In the genomic region with DNA sequence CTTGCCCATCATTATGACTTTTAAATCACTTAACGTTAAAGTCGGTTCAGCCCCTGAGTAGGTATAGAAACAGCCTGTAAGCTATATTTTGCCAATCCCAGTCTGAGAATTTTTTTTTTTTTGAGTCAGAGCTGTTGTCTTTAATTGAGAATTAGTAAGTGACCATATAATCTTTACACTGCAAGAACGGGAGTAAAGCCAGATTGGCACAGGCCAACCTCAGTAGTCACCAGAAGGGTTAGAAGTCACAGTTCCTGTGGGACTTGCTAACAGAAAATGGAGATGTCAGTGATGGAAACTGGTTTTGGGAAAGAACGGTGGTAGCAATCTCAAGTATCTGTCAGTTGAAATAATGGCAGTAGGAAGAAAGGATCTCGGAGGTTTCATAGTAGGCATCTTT, we compare ENCODE assay signal across 11 mouse cellular contexts. TPM values are rescaled to one million over a fixed set of nuclear protein-coding genes. Genes with fewer than 3 reads are reported as not detected.
DNase-seq lines count a peak whose midpoint lies in the region; ATAC-seq and TF ChIP-seq lines count a peak whose summit lies in the region.
"Had no signal": no experiment of that assay in that cellular context is flagged by ENCODE, and none has a peak within 500 bp of the region (broad histone marks: within the 10 kb centered on the region; RNA-seq: fewer than 3 reads in every experiment).

No protein-coding gene starts in this region.

- peak overlapping the region; percentile 88; the same call in 1 of the 2 replicates for H3K4me2 ChIP-seq in heart, embryonic 11.5 days
- 0 out of 2 replicates have a peak overlapping the region, but pooled peaks have one; percentile 74 for H3K4me2 ChIP-seq in limb, embryonic 14.5 days (replicated peaks; ENCODE audit: low read depth, low read length, severe bottlenecking)

- intact Hi-C loops in heart, postnatal 10 days (cut with DNase I) = loop anchor here (5.0 to 10.0 kb wide), 5 partner anchors 78 to 478 kb away; partner anchors contain the start of gene Hspa4l

- no peaks in the 10 kb centered on the region for H3K9me3 ChIP-seq in heart, embryonic 11.5 days (replicated peaks; ENCODE audit: control insufficient read depth, low read length)
- H3K9me3 ChIP-seq in embryonic facial prominence, embryonic 10.5 days = no peaks in the 10 kb centered on the region
- H3K9me3 ChIP-seq in limb, embryonic 14.5 days (ENCODE audit: control insufficient read depth, low read length) = no peaks in the 10 kb centered on the region

- H3K27me3 ChIP-seq in heart, embryonic 11.5 days (ENCODE audit: control insufficient read depth, insufficient read depth, low read length) = no peaks in the 10 kb centered on the region
- no peaks in the 10 kb centered on the region for H3K27me3 ChIP-seq in embryonic facial prominence, embryonic 10.5 days (replicated peaks; ENCODE audit: low read depth, poor library complexity, severe bottlenecking)
- no peaks in the 10 kb centered on the region for H3K27me3 ChIP-seq in limb, embryonic 14.5 days (ENCODE audit: control insufficient read depth, insufficient read depth, low read length)

- no peak for TF ChIP-seq POLR2A in limb, embryonic 14.5 days (IDR thresholded peaks at IDR 0.05; ENCODE audit: borderline replicate concordance, extremely low read depth, insufficient read depth, insufficient read length)

- no peak overlapping the region for H3K4me3 ChIP-seq in heart, embryonic 11.5 days (ENCODE audit: low read depth, low read length)
- peak overlapping the region; percentile 95 for H3K4me3 ChIP-seq in embryonic facial prominence, embryonic 10.5 days
- H3K4me3 ChIP-seq in limb, embryonic 14.5 days (replicated peaks; ENCODE audit: low read length) = no peak overlapping the region; the same call in 1 of the 2 replicates

- no peaks in the 10 kb centered on the region for H3K36me3 ChIP-seq in heart, embryonic 11.5 days (ENCODE audit: control insufficient read depth, insufficient read depth, low read length)
- no peaks in the 10 kb centered on the region for H3K36me3 ChIP-seq in embryonic facial prominence, embryonic 10.5 days (replicated peaks)
- H3K36me3 ChIP-seq in limb, embryonic 14.5 days (ENCODE audit: control insufficient read depth, insufficient read depth, low read length) = no peaks in the 10 kb centered on the region

- no peak for ATAC-seq in heart, embryonic 11.5 days (replicated peaks; ENCODE audit: insufficient number of reproducible peaks, low FRiP score, low TSS enrichment)
- no peak for ATAC-seq in limb, embryonic 14.5 days (ENCODE audit: low FRiP score, low read depth)

- no peak overlapping the region for H3K9ac ChIP-seq in heart, embryonic 11.5 days (ENCODE audit: low read depth, low read length)
- no peak overlapping the region for H3K9ac ChIP-seq in limb, embryonic 14.5 days (ENCODE audit: low read depth, low read length, severe bottlenecking)

- 87% methylated on average over 5 of the region's 5 CpGs for whole genome bisulfite sequencing in heart, embryonic 11.5 days (ENCODE audit: insufficient replicate concordance)
- WGBS in embryonic facial prominence, embryonic 10.5 days = 85% methylated on average over 5 of the region's 5 CpGs
- 85% methylated on average over 5 of the region's 5 CpGs for WGBS in limb, embryonic 14.5 days

- peaks cover 11% of the 10 kb centered on the region for H3K4me1 ChIP-seq in heart, embryonic 11.5 days (ENCODE audit: control insufficient read depth, insufficient read depth, low read length)
- H3K4me1 ChIP-seq in embryonic facial prominence, embryonic 10.5 days = peaks cover 29% of the 10 kb centered on the region
- H3K4me1 ChIP-seq in limb, embryonic 14.5 days (ENCODE audit: control insufficient read depth, insufficient read depth, low read length) = peaks cover 13% of the 10 kb centered on the region

- no peak for DNase-seq in heart, postnatal 10 days
- DNase-seq in A20 (ENCODE audit: low read depth, low spot score) = peak; percentile 6
- no peak for DNase-seq in embryonic facial prominence, embryonic 10.5 days (ENCODE audit: low spot score)
- DNase-seq in limb, embryonic 14.5 days (ENCODE audit: low spot score) = no peak
- no peak for DNase-seq in layer of hippocampus, adult 11-12 months (ENCODE audit: low spot score)
- no peak for DNase-seq in left cerebral cortex, adult 8-10 months (ENCODE audit: low spot score in 2 of 2)
- DNase-seq in gastrocnemius, adult 18-20 months (ENCODE audit: low spot score) = no peak
- DNase-seq: kidney, postnatal 10 days; lung, postnatal 4 days; right cerebral cortex, postnatal 25 days had no signal

- H3K27ac ChIP-seq in heart, embryonic 11.5 days (ENCODE audit: low read depth, low read length) = no peak overlapping the region
- H3K27ac ChIP-seq in embryonic facial prominence, embryonic 10.5 days (replicated peaks) = no peak overlapping the region
- H3K27ac ChIP-seq in limb, embryonic 14.5 days (replicated peaks; ENCODE audit: low read depth, low read length) = no peak overlapping the region

RNA-seq across cellular contexts. Expression of gene Pgrmc2, which starts 1.6 kb away (rescaled TPM):
- polyA plus RNA-seq in heart, embryonic 11.5 days (2014; fragmentation: Nextera tagmentation; extraction: Ambion mirVana) = 29.5 and 30.9 TPM in 2 replicates
- total RNA-seq in heart, postnatal 10 days (2021) = 10 to 100 TPM; 42.3 to 46.9 TPM
- 29.5 and 31.7 TPM in 2 replicates for polyA plus RNA-seq in embryonic facial prominence, embryonic 10.5 days (2016; fragmentation: Nextera tagmentation; extraction: Ambion mirVana)
- polyA plus RNA-seq in limb, embryonic 14.5 days (2012; rRNA removed) = 30.9 and 41.9 TPM in 2 replicates
- polyA plus RNA-seq in limb, embryonic 14.5 days (2014; fragmentation: Nextera tagmentation; extraction: Ambion mirVana) = 34.2 and 34.3 TPM in 2 replicates
- total RNA-seq in left cerebral cortex, adult 8-10 months (2022) = 10 to 100 TPM; 60.0 to 65.1 (median 61.4) TPM
- 10 to 100 TPM; 20.1 to 21.7 TPM for total RNA-seq in gastrocnemius, adult 18-20 months (2021)
